Comparison of ENCODE assay signal across 8 mouse cellular contexts in the genomic region with DNA sequence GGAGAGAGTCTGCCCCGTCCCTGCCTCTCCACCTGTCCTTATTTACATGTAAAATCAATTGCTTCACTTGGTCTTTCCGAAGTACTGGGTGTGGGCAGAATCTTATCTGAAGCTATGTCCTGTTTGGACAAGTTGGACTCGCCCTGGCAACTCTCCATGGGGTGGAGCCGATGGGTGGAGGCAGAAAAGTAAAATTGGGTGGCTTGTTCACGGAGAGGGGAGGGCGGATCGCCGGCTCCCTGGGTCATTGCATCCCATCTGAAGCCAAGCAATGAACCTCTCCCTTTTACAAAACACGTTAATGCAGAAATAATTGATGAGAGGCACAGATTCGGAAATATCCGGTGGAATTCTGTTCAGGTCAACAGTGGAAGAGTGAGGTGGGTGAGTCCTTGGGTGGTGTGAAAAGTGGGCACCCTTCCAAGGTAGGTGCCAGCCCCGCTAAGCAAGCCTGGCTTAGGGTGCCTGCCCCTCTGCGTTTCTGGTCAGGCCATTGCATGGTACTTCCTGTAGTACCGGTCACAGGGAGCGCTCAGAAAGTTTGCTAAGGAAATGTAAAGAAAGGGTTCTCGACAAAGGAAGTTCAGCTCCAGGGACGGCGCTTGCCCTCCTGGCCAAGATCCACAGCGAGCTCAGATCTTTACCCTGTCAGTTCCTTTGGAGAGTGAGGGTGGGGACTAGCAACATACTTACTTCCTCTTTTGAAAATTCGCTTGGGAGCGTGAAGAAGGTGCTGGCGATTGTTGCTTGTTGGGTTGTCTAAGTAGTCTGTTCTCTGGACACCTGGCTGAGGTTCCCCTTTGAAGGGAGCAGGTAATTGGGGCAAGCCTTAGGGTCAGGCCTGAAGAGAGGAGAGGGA. TPM values are rescaled to one million over a fixed set of nuclear protein-coding genes. Genes with fewer than 3 reads are reported as not detected.
DNase-seq lines count a peak whose midpoint lies in the region; ATAC-seq lines count a peak whose summit lies in the region.

No protein-coding gene starts in this region.

- H3K4me2 ChIP-seq in embryonic facial prominence, embryonic 14.5 days (ENCODE audit: low read depth, low read length), result peak overlapping the region; percentile 41
- H3K4me2 ChIP-seq in heart, embryonic 13.5 days, result peak overlapping the region; percentile 89
- H3K4me2 ChIP-seq in kidney, embryonic 16.5 days (replicated peaks; ENCODE audit: low read depth, low read length), result peak overlapping the region; percentile 41

- H3K4me3 ChIP-seq in embryonic facial prominence, embryonic 14.5 days (ENCODE audit: low read depth, low read length), result peak overlapping the region; percentile 13
- peak overlapping the region; percentile 42 for H3K4me3 ChIP-seq in heart, embryonic 13.5 days
- peak overlapping the region; percentile 13 for H3K4me3 ChIP-seq in kidney, embryonic 16.5 days (ENCODE audit: low read length)

- H3K9me3 ChIP-seq in embryonic facial prominence, embryonic 14.5 days (ENCODE audit: control insufficient read depth, low read length), result no peaks in the 10 kb centered on the region
- H3K9me3 ChIP-seq in heart, embryonic 13.5 days, result no peaks in the 10 kb centered on the region
- no peaks in the 10 kb centered on the region for H3K9me3 ChIP-seq in kidney, embryonic 16.5 days (ENCODE audit: low read length)

- H3K4me1 ChIP-seq in embryonic facial prominence, embryonic 14.5 days (ENCODE audit: control insufficient read depth, insufficient read depth, low read length), result peaks cover 63% of the 10 kb centered on the region
- H3K4me1 ChIP-seq in heart, embryonic 13.5 days, result peaks cover 96% of the 10 kb centered on the region
- peaks cover 93% of the 10 kb centered on the region for H3K4me1 ChIP-seq in kidney, embryonic 16.5 days (ENCODE audit: insufficient read depth, low read length)

- ATAC-seq in embryonic facial prominence, embryonic 14.5 days (ENCODE audit: low read depth), result peak; percentile 4; the same call in 1 of the 2 replicates
- no peak; the same call in 1 of the 2 replicates for ATAC-seq in heart, embryonic 13.5 days (ENCODE audit: extremely low read depth, insufficient number of reproducible peaks, low FRiP score, low TSS enrichment)
- ATAC-seq in kidney, embryonic 16.5 days (ENCODE audit: low FRiP score, low TSS enrichment), result peak; percentile 27; the same call in 1 of the 2 replicates

- peak overlapping the region; percentile 43 for H3K9ac ChIP-seq in embryonic facial prominence, embryonic 14.5 days (ENCODE audit: low read depth, low read length)
- peak overlapping the region; percentile 81 for H3K9ac ChIP-seq in heart, embryonic 13.5 days
- peak overlapping the region; percentile 38 for H3K9ac ChIP-seq in kidney, embryonic 16.5 days (replicated peaks; ENCODE audit: low read length)

- WGBS in embryonic facial prominence, embryonic 14.5 days, result 14% methylated on average over 22 of the region's 22 CpGs
- 15% methylated on average over 22 of the region's 22 CpGs for whole genome bisulfite sequencing in heart, embryonic 13.5 days
- 7% methylated on average over 22 of the region's 22 CpGs for WGBS in kidney, embryonic 16.5 days

- H3K27ac ChIP-seq in embryonic facial prominence, embryonic 14.5 days (replicated peaks; ENCODE audit: low read depth, low read length), result peak overlapping the region; percentile 85
- peak overlapping the region; percentile 97 for H3K27ac ChIP-seq in heart, embryonic 13.5 days (replicated peaks)
- H3K27ac ChIP-seq in kidney, embryonic 16.5 days (ENCODE audit: low read length), result peak overlapping the region; percentile 94

- H3K27me3 ChIP-seq in embryonic facial prominence, embryonic 14.5 days (replicated peaks; ENCODE audit: control insufficient read depth, insufficient read depth, low read length), result no peaks in the 10 kb centered on the region
- no peaks in the 10 kb centered on the region for H3K27me3 ChIP-seq in heart, embryonic 13.5 days (replicated peaks)
- no peaks in the 10 kb centered on the region for H3K27me3 ChIP-seq in kidney, embryonic 16.5 days (ENCODE audit: insufficient read depth, low read length)

- peak; percentile 53 for DNase-seq in right cerebral cortex, postnatal 10 days (ENCODE audit: low spot score in 2 of 2)
- no peak for DNase-seq in right cerebral cortex, postnatal 36 days (ENCODE audit: low spot score in 2 of 2)
- DNase-seq in embryonic facial prominence, embryonic 14.5 days (ENCODE audit: low spot score), result peak; percentile 77
- peak; percentile 97 for DNase-seq in lung, postnatal 36 days
- peak; percentile 17 for DNase-seq in retina, embryonic 14.5 days (ENCODE audit: low spot score)
- DNase-seq in left cerebral cortex, adult 8-10 months (ENCODE audit: low spot score in 2 of 2), result no peak

- peaks cover 19% of the 10 kb centered on the region for H3K36me3 ChIP-seq in embryonic facial prominence, embryonic 14.5 days (ENCODE audit: control insufficient read depth, insufficient read depth, low read length)
- H3K36me3 ChIP-seq in heart, embryonic 13.5 days, result peaks cover 36% of the 10 kb centered on the region
- H3K36me3 ChIP-seq in kidney, embryonic 16.5 days (ENCODE audit: insufficient read depth, low read length), result peaks cover 5% of the 10 kb centered on the region

RNA-seq across cellular contexts. Expression of a gene that starts 9.2 kb away (rescaled TPM):
- 58.5 and 65.5 TPM in 2 replicates for polyA plus RNA-seq in embryonic facial prominence, embryonic 14.5 days (2014; fragmentation: Nextera tagmentation; extraction: Ambion mirVana)
- polyA plus RNA-seq in heart, embryonic 13.5 days (2015; fragmentation: Nextera tagmentation; extraction: Ambion mirVana), result 49.8 TPM in 2 replicates
- polyA plus RNA-seq in kidney, embryonic 16.5 days (2015; fragmentation: Nextera tagmentation; extraction: Ambion mirVana), result 49.7 and 66.4 TPM in 2 replicates
- 10 to 100 TPM; 21.2 to 30.9 (median 27.5) TPM for total RNA-seq in left cerebral cortex, adult 8-10 months (2022)

Comparison
In these comparisons a context has a peak if more than half of its experiments do, and no peak if none do; other contexts are left out.
1. DNase-seq: peak in right cerebral cortex, postnatal 10 days (2 of 2), embryonic facial prominence, embryonic 14.5 days (single experiment), lung, postnatal 36 days (single experiment) and retina, embryonic 14.5 days (single experiment); none in right cerebral cortex, postnatal 36 days (0 of 2) and left cerebral cortex, adult 8-10 months (0 of 2).
2. Peak in every context shown above with its lines, with median percentiles within 50 percentile points of each other: H3K27ac ChIP-seq, H3K4me2 ChIP-seq, H3K4me3 ChIP-seq and H3K9ac ChIP-seq.